Mouse (Mus musculus) limb, embryonic 10.5 days (tissue): ENCODE data around the gene Def6. TPM values are rescaled to one million over a fixed set of nuclear protein-coding genes. Genes with fewer than 3 reads are reported as not detected.

Source experiments
- DNase-seq: peaks from one replicate; pipeline ENCODE4 v3.0.0-alpha.2; 2017; ENCODE audit warnings: low spot score
- H3K27ac ChIP-seq: fragments of 300-500 bp; sonication (generic); 2 replicates; pipeline ENCODE4 v1.5.1; 2016; ENCODE audit warnings: mild to moderate bottlenecking
- H3K27me3 ChIP-seq: fragments of 300-500 bp; sonication (generic); 2 replicates; pipeline ENCODE4 v1.6.1; 2016; ENCODE audit warnings: low read depth, mild to moderate bottlenecking; ENCODE audit not compliant: poor library complexity, severe bottlenecking
- H3K36me3 ChIP-seq: fragments of 300-500 bp; sonication (generic); 2 replicates; pipeline ENCODE4 v1.6.1; 2016; ENCODE audit warnings: mild to moderate bottlenecking, moderate library complexity
- H3K4me1 ChIP-seq: fragments of 300-500 bp; sonication (generic); 2 replicates; pipeline ENCODE4 v1.6.1; 2016
- H3K4me3 ChIP-seq: fragments of 300-500 bp; sonication (generic); 2 replicates; pipeline ENCODE4 v1.5.1; 2016; ENCODE audit warnings: mild to moderate bottlenecking, moderate library complexity
- H3K9me3 ChIP-seq: fragments of 300-500 bp; sonication (generic); replicated peaks from 2 replicates; pipeline ENCODE4 v1.6.1; 2016; ENCODE audit warnings: mild to moderate bottlenecking
- WGBS: fragments of 180-500 bp; shearing (Covaris S2); methylation state at CpG from one replicate; pipeline ENCODE4 v1.1.7; 2016; 5-methylcytosine and 5-hydroxymethylcytosine counted together
- polyA plus RNA-seq: library from polyadenylated mRNA; unstranded; fragments of >200 nt; fragmentation: Nextera tagmentation; extraction: Ambion mirVana; gene quantifications from 2 replicates; pipeline ENCODE4 v1.2.1, GENCODE M21; 2016

The Def6 gene
- polyA plus RNA-seq, 1 experiment from 2014 or later, result 11.1 TPM

GRCm38 (mm10) chr17:28253216-28253615 is 45.6 kb downstream of the Def6 start:
- Histone ChIP-seq H3K27me3 (no peaks in the 10 kb centered on the region), H3K4me3 (no peak overlapping the region), H3K4me1 (peaks cover 61% of the 10 kb centered on the region), H3K36me3 (peaks cover 14% of the 10 kb centered on the region), H3K9me3 (no peaks in the 10 kb centered on the region), H3K27ac (no peak overlapping the region)
- WGBS, result 93% methylated on average over 7 of the region's 7 CpGs
- DNase-seq, result no peak

DNA sequence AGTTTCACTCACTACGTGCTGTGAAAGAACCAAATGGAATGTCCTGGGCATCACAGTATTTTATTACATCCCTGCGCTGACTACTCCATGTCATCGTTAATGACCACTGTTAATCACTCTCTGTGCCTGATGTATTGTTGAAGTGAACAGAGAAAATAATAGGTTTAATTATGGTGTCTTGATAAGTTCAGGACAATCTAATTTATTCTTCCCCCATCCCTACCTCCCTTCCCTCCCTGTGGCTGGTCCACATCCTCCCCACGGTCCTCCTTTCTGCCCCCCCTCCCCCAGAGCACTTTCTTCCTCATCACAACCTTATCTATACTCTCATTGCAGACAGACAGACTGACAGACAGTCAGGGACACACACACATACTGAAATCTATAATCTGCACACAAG is 47.2 kb downstream of the Def6 start:
- Histone ChIP-seq H3K9me3 (no peaks in the 10 kb centered on the region; the same call in 1 of the 2 replicates), H3K4me1 (peaks cover 56% of the 10 kb centered on the region), H3K27me3 (no peaks in the 10 kb centered on the region), H3K27ac (0 out of 2 replicates have a peak overlapping the region, but pooled peaks have one; percentile 82), H3K4me3 (no peak overlapping the region), H3K36me3 (peaks cover 24% of the 10 kb centered on the region)
- WGBS, result 64% methylated on average over 4 of the region's 4 CpGs
- DNase-seq, result no peak

DNA sequence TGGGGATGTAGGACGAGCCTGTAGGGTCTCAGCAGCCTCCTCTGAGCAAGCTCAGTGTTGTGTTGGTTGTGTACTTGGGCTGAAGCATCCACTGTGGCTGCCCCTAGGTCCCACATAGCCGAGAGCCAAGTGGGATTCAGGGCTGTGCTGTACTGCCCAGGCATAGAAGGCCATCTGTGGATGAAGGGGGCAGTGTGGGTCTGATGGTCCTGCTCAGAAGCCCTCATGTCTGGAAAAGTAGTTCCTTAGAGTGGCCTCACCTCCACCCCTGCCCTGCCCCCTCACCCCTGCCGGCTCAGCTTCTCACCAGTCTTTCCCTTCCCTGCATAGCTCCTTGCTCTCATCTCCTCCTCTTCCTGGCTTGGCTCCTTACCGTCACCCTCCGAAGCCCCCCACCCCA is 48.1 kb downstream of the Def6 start:
- peaks cover 28% of the 10 kb centered on the region for H3K36me3 ChIP-seq
- peak overlapping the region; percentile 82 for H3K27ac ChIP-seq
- no peaks in the 10 kb centered on the region; the same call in 1 of the 2 replicates for H3K9me3 ChIP-seq
- H3K27me3 ChIP-seq, result no peaks in the 10 kb centered on the region
- H3K4me3 ChIP-seq, result no peak overlapping the region
- DNase-seq, result no peak
- 38% methylated on average over 5 of the region's 5 CpGs for WGBS
- H3K4me1 ChIP-seq, result peaks cover 56% of the 10 kb centered on the region

DNA sequence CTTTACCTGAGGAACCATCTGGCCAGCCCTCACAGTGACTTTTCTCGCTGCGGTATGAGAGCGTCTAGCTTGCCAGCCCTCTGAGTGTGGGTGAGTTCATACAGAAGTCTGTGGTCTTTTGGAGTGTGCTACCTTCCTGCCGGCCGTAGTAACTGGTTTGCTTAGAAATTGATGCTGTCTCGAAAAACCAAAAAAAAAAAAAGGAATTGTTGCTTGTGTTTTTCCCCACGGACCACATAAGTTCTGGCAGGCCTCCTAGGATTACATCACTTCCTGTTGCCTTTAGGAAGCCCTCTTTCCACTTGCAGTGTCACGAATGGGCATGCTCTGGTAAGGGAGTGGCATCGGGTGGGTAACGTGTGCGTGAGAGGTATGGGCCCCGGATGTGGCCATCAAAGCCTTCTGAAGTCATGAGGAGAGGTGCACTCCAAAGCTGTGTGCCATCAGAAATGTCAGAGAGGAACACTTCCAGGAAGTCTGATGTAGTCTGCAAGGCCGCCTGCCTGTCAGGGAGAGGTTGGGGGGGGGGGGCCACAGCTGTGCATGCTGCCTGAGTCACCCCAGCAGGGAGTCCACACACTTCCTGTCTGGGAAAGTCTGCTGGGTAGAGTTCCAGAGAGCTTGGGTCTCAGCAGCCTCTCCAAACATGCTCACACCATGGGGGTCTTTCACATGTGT is 49.2 kb downstream of the Def6 start:
- H3K27ac ChIP-seq, result peak overlapping the region; percentile 82
- H3K4me1 ChIP-seq, result peaks cover 55% of the 10 kb centered on the region
- 72% methylated on average over 13 of the region's 13 CpGs for WGBS
- peak; percentile 62 for DNase-seq
- no peaks in the 10 kb centered on the region for H3K27me3 ChIP-seq
- no peak overlapping the region for H3K4me3 ChIP-seq
- H3K36me3 ChIP-seq, result peaks cover 22% of the 10 kb centered on the region
- no peaks in the 10 kb centered on the region; the same call in 1 of the 2 replicates for H3K9me3 ChIP-seq

DNA sequence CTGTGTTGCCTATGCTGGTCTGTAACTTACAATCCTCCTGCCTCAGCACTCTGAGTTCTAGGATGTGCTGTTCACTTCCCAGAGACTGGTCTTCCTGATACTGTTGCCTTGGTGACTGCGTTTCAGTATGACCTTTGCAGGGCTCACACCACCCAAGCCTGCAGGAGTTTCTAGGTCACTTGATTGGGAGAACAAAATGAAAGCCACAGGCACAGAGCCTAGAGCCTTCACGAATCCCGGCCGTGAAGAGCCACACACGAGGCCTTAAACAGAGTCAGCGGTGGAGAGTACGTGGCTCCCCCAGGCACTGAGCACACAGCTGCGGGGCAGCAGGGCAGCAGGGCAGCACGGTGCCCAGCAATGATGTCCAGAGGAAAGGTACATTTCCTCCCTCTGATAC is 50.7 kb downstream of the Def6 start:
- H3K4me1 ChIP-seq, result peaks cover 48% of the 10 kb centered on the region
- H3K27ac ChIP-seq, result peak overlapping the region; percentile 82; the same call in 1 of the 2 replicates
- no peak overlapping the region for H3K4me3 ChIP-seq
- H3K27me3 ChIP-seq, result no peaks in the 10 kb centered on the region
- WGBS, result 92% methylated on average over 9 of the region's 9 CpGs
- H3K9me3 ChIP-seq, result no peaks in the 10 kb centered on the region; the same call in 1 of the 2 replicates
- H3K36me3 ChIP-seq, result peaks cover 14% of the 10 kb centered on the region
- DNase-seq, result no peak

DNA sequence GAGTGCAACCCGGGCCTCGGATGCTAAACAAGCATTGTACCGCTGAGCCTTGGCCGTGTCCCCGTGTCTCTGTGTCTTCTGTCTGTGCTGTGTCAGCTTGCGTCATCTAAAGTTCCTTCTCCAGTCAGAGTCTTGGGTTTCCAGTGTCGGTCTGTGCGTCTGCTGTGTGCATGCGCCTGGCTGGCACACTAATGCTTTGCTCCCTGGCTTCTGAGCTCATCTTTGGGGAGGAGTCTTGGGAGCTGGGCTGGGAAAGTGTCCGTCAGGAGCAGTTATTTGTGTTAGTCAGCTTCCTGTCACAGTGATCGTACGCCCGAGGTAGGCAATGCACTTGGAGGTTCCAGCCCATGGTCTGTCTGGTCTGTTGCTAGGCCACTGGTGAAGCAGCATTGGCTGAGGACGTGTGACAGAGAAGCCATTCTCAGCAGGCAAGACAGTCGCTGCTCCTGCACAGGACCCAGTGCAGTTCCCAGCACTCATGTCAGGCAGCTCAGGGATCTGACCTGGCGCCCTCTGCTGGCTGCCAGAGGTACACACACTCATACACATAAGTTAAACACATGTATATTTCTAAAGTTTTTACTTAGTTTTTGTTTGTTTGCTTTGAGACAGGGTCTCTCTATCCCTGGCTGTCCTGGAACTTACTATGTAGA is 52.4 kb downstream of the Def6 start:
- H3K4me1 ChIP-seq, result peaks cover 54% of the 10 kb centered on the region

GRCm38 (mm10) chr17:28260543-28260909 is 52.9 kb downstream of the Def6 start:
- Histone ChIP-seq H3K27ac (no peak overlapping the region), H3K36me3 (peaks cover 14% of the 10 kb centered on the region), H3K9me3 (no peaks in the 10 kb centered on the region; the same call in 1 of the 2 replicates), H3K4me1 (peaks cover 54% of the 10 kb centered on the region), H3K4me3 (no peak overlapping the region), H3K27me3 (no peaks in the 10 kb centered on the region)
- no peak for DNase-seq
- 82% methylated on average over 9 of the region's 9 CpGs for WGBS

More for the DNA sequence above, 52.4 kb downstream of the Def6 start:
- H3K27me3 ChIP-seq, result no peaks in the 10 kb centered on the region
- H3K9me3 ChIP-seq, result no peaks in the 10 kb centered on the region; the same call in 1 of the 2 replicates
- WGBS, result 83% methylated on average over 16 of the region's 16 CpGs
- H3K27ac ChIP-seq, result no peak overlapping the region
- DNase-seq, result no peak
- no peak overlapping the region for H3K4me3 ChIP-seq
- peaks cover 14% of the 10 kb centered on the region for H3K36me3 ChIP-seq

- Histone ChIP-seq H3K4me1 (peaks cover 44% of the 10 kb centered on the region), H3K9me3 (no peaks in the 10 kb centered on the region; the same call in 1 of the 2 replicates), H3K27me3 (no peaks in the 10 kb centered on the region), H3K4me3 (no peak overlapping the region), H3K27ac (0 out of 2 replicates have a peak overlapping the region, but pooled peaks have one; percentile 21), H3K36me3 (peaks cover 17% of the 10 kb centered on the region)
- 76% methylated on average over 11 of the region's 11 CpGs for WGBS
- DNase-seq, result no peak
Observed at GRCm38 (mm10) chr17:28261795-28262194, 54.2 kb downstream of the Def6 start.

- WGBS, result 78% methylated on average over 13 of the region's 13 CpGs
- Histone ChIP-seq H3K36me3 (peaks cover 18% of the 10 kb centered on the region), H3K4me3 (no peak overlapping the region), H3K9me3 (no peaks in the 10 kb centered on the region; the same call in 1 of the 2 replicates), H3K27ac (peak overlapping the region; percentile 51; the same call in 1 of the 2 replicates), H3K27me3 (no peaks in the 10 kb centered on the region), H3K4me1 (peaks cover 32% of the 10 kb centered on the region)
- DNase-seq, result no peak
Observed at GRCm38 (mm10) chr17:28263181-28263894, 55.8 kb downstream of the Def6 start.

GRCm38 (mm10) chr17:28267251-28267650 is 59.7 kb downstream of the Def6 start:
- DNase-seq, result no peak
- no peaks in the 10 kb centered on the region for H3K27me3 ChIP-seq
- 87% methylated on average over 5 of the region's 5 CpGs for WGBS
- H3K27ac ChIP-seq, result no peak overlapping the region
- H3K4me3 ChIP-seq, result no peak overlapping the region
- H3K4me1 ChIP-seq, result peaks cover 45% of the 10 kb centered on the region
- no peaks in the 10 kb centered on the region for H3K9me3 ChIP-seq
- H3K36me3 ChIP-seq, result peaks cover 3% of the 10 kb centered on the region

DNA sequence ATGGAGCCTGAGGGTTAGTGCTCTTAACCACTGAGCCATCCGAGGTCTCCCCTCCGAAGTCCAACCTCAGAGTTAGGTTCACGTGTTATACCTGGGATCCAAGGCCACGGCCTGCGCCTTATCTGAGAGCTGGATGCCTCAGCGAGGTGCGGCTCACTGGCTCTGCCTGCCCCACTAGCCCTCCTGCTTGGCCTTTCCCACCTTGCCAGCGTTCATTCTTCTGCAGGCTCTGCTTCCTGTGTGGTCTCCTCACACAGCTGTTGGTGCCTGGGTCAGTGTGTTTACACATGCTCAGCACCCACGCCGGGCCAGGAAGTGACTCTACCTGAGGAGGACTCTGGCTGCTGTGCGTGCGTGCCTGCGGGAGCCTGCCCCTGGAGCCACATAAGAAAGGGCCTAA is 62.6 kb downstream of the Def6 start:
- H3K4me3 ChIP-seq, result no peak overlapping the region
- H3K27ac ChIP-seq, result peak overlapping the region; percentile 42; the same call in 1 of the 2 replicates
- H3K4me1 ChIP-seq, result peaks cover 28% of the 10 kb centered on the region
- WGBS, result 65% methylated on average over 13 of the region's 13 CpGs
- peaks cover 9% of the 10 kb centered on the region for H3K36me3 ChIP-seq
- DNase-seq, result no peak
- H3K27me3 ChIP-seq, result no peaks in the 10 kb centered on the region
- H3K9me3 ChIP-seq, result no peaks in the 10 kb centered on the region

GRCm38 (mm10) chr17:28271537-28272266 is 64.1 kb downstream of the Def6 start:
- Histone ChIP-seq H3K27me3 (no peaks in the 10 kb centered on the region), H3K27ac (0 out of 2 replicates have a peak overlapping the region, but pooled peaks have one; percentile 46)
- WGBS, result 82% methylated on average over 12 of the region's 12 CpGs

More at GRCm38 (mm10) chr17:28271537-28272266, 64.1 kb downstream of the Def6 start:
- H3K4me1 ChIP-seq, result peaks cover 25% of the 10 kb centered on the region
- DNase-seq, result no peak
- H3K4me3 ChIP-seq, result no peak overlapping the region
- H3K36me3 ChIP-seq, result peaks cover 8% of the 10 kb centered on the region
- H3K9me3 ChIP-seq, result no peaks in the 10 kb centered on the region
